Mouse (Mus musculus) G1E (cell line): ENCODE data around the gene Gm16181. TPM values are rescaled to one million over a fixed set of nuclear protein-coding genes. Genes with fewer than 3 reads are reported as not detected.
A peak's percentile ranks its signal among the peaks of the same experiment; 100 is the strongest.

ENCODE experiments used
- ATAC-seq: 2 replicates; pipeline ENCODE4 v1.8.0; 2016; ENCODE audit warnings: mild to moderate bottlenecking; ENCODE audit not compliant: insufficient number of reproducible peaks, poor library complexity, low FRiP score, severe bottlenecking; ENCODE audit errors: extremely low read depth
- DNase-seq: peaks from one replicate; pipeline ENCODE4 v3.0.0; 2012; ENCODE audit warnings: low spot score
- H3K27me3 ChIP-seq: 2 replicates; pipeline ENCODE4 v1.6.1; 2012; ENCODE audit warnings: mild to moderate bottlenecking, low read length, inconsistent platforms; ENCODE audit not compliant: insufficient read depth
- H3K36me3 ChIP-seq: replicated peaks from 2 replicates; pipeline ENCODE3; 2012; ENCODE audit warnings: mild to moderate bottlenecking, inconsistent platforms
- H3K4me1 ChIP-seq: 2 replicates; pipeline ENCODE4 v1.6.1; 2012; ENCODE audit warnings: low read depth, low read length, inconsistent platforms, mixed read lengths; ENCODE audit not compliant: insufficient read depth
- H3K4me3 ChIP-seq: 2 replicates; pipeline ENCODE4 v1.5.1; 2012; ENCODE audit warnings: low read depth, mild to moderate bottlenecking, inconsistent platforms, low read length, moderate library complexity, mixed read lengths
- H3K9me3 ChIP-seq: replicated peaks from 2 replicates; pipeline ENCODE4 v1.6.1; 2012; ENCODE audit warnings: inconsistent platforms
- CTCF ChIP-seq: IDR thresholded peaks from 2 replicates; pipeline ENCODE4 v1.5.1; 2012; ENCODE audit warnings: low read depth, low read length, inconsistent platforms, mixed read lengths
- GATA1 ChIP-seq: IDR thresholded peaks from 2 replicates; pipeline ENCODE4 v1.6.1; 2012; ENCODE audit warnings: borderline replicate concordance, low read length, inconsistent platforms, mixed read lengths
- GATA2 ChIP-seq: IDR thresholded peaks from 2 replicates; pipeline ENCODE4 v1.6.1; 2012; ENCODE audit warnings: low read depth, low read length, inconsistent platforms, borderline replicate concordance
- POLR2AphosphoS5 ChIP-seq: IDR thresholded peaks from 2 replicates; pipeline ENCODE4 v1.6.1; 2012; ENCODE audit warnings: low read depth, low read length, inconsistent platforms; ENCODE audit not compliant: insufficient replicate concordance
- TAL1 ChIP-seq: conservative IDR thresholded peaks from 2 replicates; pipeline ENCODE4 v1.6.1; 2012; ENCODE audit warnings: low read depth, low read length, inconsistent platforms, mixed read lengths
- polyA plus RNA-seq: library from polyadenylated mRNA; stranded (reverse); fragments of >175 nt; gene quantifications from 2 replicates; pipeline ENCODE4 v1.2.3, GENCODE M21; 2012
- total RNA-seq, 2 experiments: library from RNA; stranded (forward) in 1 of 2; stranded (reverse) in 1 of 2; fragments of 200-1000 nt in 1 of 2; fragments of >200 nt in 1 of 2; fragmentation: Nextera tagmentation in 1 of 2; gene quantifications; 2 replicates each; pipeline ENCODE4 v1.2.3; 2014 to 2017

The Gm16181 gene
- total and polyA plus RNA-seq, 3 experiments: 0.38 TPM; not detected in 2

- H3K27me3 ChIP-seq: peaks cover 76% of the 10 kb centered on the region
- peaks cover 46% of the 10 kb centered on the region for H3K4me1 ChIP-seq
- TF ChIP-seq CTCF (no peak), TAL1 (no peak), GATA2 (no peak), GATA1 (no peak), POLR2AphosphoS5 (no peak)
- H3K4me3 ChIP-seq: peak overlapping the region; percentile 53; the same call in 1 of the 2 replicates
- no peaks in the 10 kb centered on the region; the same call in 1 of the 2 replicates for H3K9me3 ChIP-seq
- ATAC-seq (peak; percentile 69), DNase-seq (peak; percentile 84)
- H3K36me3 ChIP-seq: no peaks in the 10 kb centered on the region
These were observed 20.2 kb upstream of the Gm16181 start for GRCm38 (mm10) chr17:35200398-35200797.

GRCm38 (mm10) chr17:35201128-35201527, 19.5 kb upstream of the Gm16181 start:
- Histone ChIP-seq H3K27me3 (peaks cover 71% of the 10 kb centered on the region), H3K9me3 (no peaks in the 10 kb centered on the region), H3K4me1 (peaks cover 39% of the 10 kb centered on the region), H3K36me3 (no peaks in the 10 kb centered on the region), H3K4me3 (peak overlapping the region; percentile 8; the same call in 1 of the 2 replicates)
- TF ChIP-seq GATA2 (no peak), CTCF (no peak), POLR2AphosphoS5 (no peak), TAL1 (no peak), GATA1 (no peak)
- DNase-seq (no peak), ATAC-seq (peak; percentile 32; the same call in 1 of the 2 replicates)

GRCm38 (mm10) chr17:35201787-35202186, 18.8 kb upstream of the Gm16181 start, which contains the start of gene Tnf:
Gene Tnf, minus strand, starts transcription at chr17:35202007.
- Histone ChIP-seq H3K9me3 (no peaks in the 10 kb centered on the region), H3K27me3 (peaks cover 72% of the 10 kb centered on the region), H3K4me3 (peak within 1 kb of the TSS; percentile 8; the same call in 1 of the 2 replicates), H3K36me3 (no peaks in the 10 kb centered on the region), H3K4me1 (peaks cover 34% of the 10 kb centered on the region)
- TF ChIP-seq CTCF (no peak), POLR2AphosphoS5 (no peak), TAL1 (no peak), GATA1 (no peak), GATA2 (no peak)
- ATAC-seq: no peak
- DNase-seq: no peak

- H3K4me3 ChIP-seq: no peak overlapping the region
These were observed 18.2 kb upstream of the Gm16181 start for GRCm38 (mm10) chr17:35202442-35202841.

GRCm38 (mm10) chr17:35204494-35205379, 15.9 kb upstream of the Gm16181 start, which contains the start of gene Lta:
Gene Lta, minus strand, starts transcription at chr17:35205351.
- Histone ChIP-seq H3K27me3 (peaks cover 81% of the 10 kb centered on the region), H3K36me3 (no peaks in the 10 kb centered on the region), H3K4me1 (peaks cover 36% of the 10 kb centered on the region), H3K4me3 (no peak within 1 kb of the TSS), H3K9me3 (no peaks in the 10 kb centered on the region)
- ATAC-seq: no peak
- no peak for DNase-seq
- TF ChIP-seq GATA1 (no peak), TAL1 (no peak)

More at GRCm38 (mm10) chr17:35202442-35202841, 18.2 kb upstream of the Gm16181 start:
- Histone ChIP-seq H3K4me1 (peaks cover 34% of the 10 kb centered on the region), H3K9me3 (no peaks in the 10 kb centered on the region), H3K36me3 (no peaks in the 10 kb centered on the region), H3K27me3 (peaks cover 73% of the 10 kb centered on the region)
- ATAC-seq: no peak
- no peak for DNase-seq
- TF ChIP-seq TAL1 (no peak), POLR2AphosphoS5 (no peak), CTCF (no peak), GATA1 (no peak), GATA2 (no peak)

GRCm38 (mm10) chr17:35205380-35205769, 15.3 kb upstream of the Gm16181 start:
- Histone ChIP-seq H3K4me3 (no peak overlapping the region), H3K27me3 (peaks cover 81% of the 10 kb centered on the region), H3K36me3 (no peaks in the 10 kb centered on the region), H3K9me3 (no peaks in the 10 kb centered on the region), H3K4me1 (peaks cover 33% of the 10 kb centered on the region)
- DNase-seq: no peak
- no peak for TF ChIP-seq GATA2
- no peak for ATAC-seq
